Mouse (Mus musculus): ENCODE measurements around the gene Sprr2k. TPM values are rescaled to one million over a fixed set of nuclear protein-coding genes. Genes with fewer than 3 reads are reported as not detected.
"Not testable (repeated sequence)": the region's sequence is repeated elsewhere in the genome, so short reads cannot be mapped to it uniquely, and the experiment has no call there.

Sprr2k gene
- polyA plus RNA-seq, 1 experiment from 2014 or later, result not detected

DNA sequence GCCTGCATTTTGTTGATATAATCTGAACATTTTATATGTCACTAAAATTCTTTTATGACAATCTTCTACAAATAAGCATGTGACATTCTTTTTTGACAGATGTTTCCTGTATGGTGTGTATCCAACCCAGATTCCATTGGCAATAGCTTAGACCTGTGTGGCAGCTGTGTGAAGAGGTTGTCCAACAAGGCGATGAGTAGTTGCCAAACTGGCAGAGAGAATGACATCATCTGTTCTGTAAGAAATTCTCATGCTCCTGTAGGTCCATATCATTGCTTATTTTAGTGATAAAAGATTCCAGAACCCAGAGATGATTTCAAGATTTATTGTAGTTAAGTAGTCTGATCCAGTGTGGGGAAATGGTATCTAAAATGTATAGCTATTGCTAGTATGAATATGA is 34.2 kb downstream of the Sprr2k start:
- Histone ChIP-seq H3K4me3 (ENCODE audit: low read length) (no peak overlapping the region), H3K9ac (ENCODE audit: low read depth, low read length) (no peak overlapping the region), H3K4me1 (ENCODE audit: control insufficient read depth, insufficient read depth, low read length) (no peaks in the 10 kb centered on the region), H3K27me3 (replicated peaks; ENCODE audit: control insufficient read depth, insufficient read depth, low read length) (no peaks in the 10 kb centered on the region), H3K4me2 (ENCODE audit: low read depth, low read length) (no peak overlapping the region), H3K36me3 (ENCODE audit: control insufficient read depth, insufficient read depth, low read length) (no peaks in the 10 kb centered on the region), H3K9me3 (ENCODE audit: control insufficient read depth, low read length) (no peaks in the 10 kb centered on the region), H3K27ac (ENCODE audit: low read length) (no peak overlapping the region)
- WGBS, result 76% methylated on average over 1 of the region's 1 CpGs
- ATAC-seq, result no peak

DNA sequence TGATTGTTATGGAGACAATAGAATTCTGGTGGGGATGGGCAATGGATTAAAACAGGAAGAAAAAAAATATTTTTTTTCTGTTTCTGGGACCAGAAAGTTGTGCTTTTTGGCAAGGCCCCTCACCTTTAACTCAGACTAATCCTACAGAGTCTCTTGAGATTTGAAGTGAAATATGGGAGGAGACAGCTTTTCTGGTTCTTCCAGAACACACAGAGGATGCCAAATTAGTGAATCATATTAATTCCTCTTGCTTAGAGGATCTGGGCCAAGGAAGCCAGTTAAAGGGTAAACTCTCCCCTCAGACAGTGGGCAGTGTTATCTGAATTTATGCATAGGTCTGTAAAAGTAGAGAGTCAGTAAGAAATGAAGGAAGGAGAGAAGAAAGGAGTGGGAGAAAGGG is 35.0 kb downstream of the Sprr2k start:
- Histone ChIP-seq H3K36me3 (ENCODE audit: control insufficient read depth, insufficient read depth, low read length) (no peaks in the 10 kb centered on the region), H3K27ac (ENCODE audit: low read length) (no peak overlapping the region), H3K9ac (ENCODE audit: low read depth, low read length) (no peak overlapping the region), H3K4me3 (ENCODE audit: low read length) (no peak overlapping the region), H3K9me3 (ENCODE audit: control insufficient read depth, low read length) (no peaks in the 10 kb centered on the region), H3K27me3 (replicated peaks; ENCODE audit: control insufficient read depth, insufficient read depth, low read length) (no peaks in the 10 kb centered on the region), H3K4me1 (ENCODE audit: control insufficient read depth, insufficient read depth, low read length) (no peaks in the 10 kb centered on the region), H3K4me2 (ENCODE audit: low read depth, low read length) (no peak overlapping the region)
- ATAC-seq, result no peak

DNA sequence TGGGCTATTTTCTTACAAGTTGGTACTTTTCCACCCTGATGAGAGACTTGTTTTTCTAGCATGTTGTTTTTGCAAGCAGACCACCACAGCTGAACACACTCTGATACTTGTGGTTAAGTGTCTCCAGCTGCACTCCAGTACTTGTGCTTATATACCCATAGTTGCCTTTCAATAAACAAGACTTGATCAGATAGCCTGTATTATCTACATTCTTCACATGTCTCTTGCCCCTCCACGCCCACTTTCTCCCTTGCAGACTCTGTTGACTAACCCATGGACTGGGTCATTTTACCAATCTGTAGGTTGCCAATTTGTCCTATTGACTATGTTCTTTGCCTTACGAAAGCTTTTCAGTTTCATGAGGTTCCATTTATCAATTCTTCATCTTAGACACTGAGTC is 37.7 kb downstream of the Sprr2k start:
- no peak for ATAC-seq
- Histone ChIP-seq H3K36me3 (ENCODE audit: control insufficient read depth, insufficient read depth, low read length) (no peaks in the 10 kb centered on the region), H3K9ac (ENCODE audit: low read depth, low read length) (no peak overlapping the region), H3K4me3 (ENCODE audit: low read length) (no peak overlapping the region), H3K4me2 (ENCODE audit: low read depth, low read length) (no peak overlapping the region), H3K27ac (ENCODE audit: low read length) (no peak overlapping the region), H3K27me3 (replicated peaks; ENCODE audit: control insufficient read depth, insufficient read depth, low read length) (no peaks in the 10 kb centered on the region), H3K4me1 (ENCODE audit: control insufficient read depth, insufficient read depth, low read length) (no peaks in the 10 kb centered on the region), H3K9me3 (ENCODE audit: control insufficient read depth, low read length) (no peaks in the 10 kb centered on the region)
- 82% methylated on average over 2 of the region's 2 CpGs for WGBS

DNA sequence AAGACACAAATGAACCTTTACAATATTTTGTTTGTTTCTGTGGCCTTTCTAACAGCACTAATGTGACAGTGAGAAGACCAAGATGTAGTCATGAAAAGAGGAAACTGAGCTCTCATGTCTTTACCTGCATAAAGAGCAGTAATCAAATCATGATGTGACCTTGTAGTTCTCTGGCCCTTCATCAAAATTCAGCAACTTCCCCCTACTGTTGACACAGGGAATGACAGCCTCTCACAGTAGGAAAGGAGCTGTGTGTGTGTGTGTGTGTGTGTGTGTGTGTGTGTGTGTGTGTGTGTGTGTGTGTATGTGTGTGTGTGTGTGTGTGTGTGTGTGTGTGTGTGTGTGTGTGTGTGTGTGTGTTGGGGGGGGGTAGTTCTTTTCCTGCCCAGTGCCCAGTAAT is 48.9 kb downstream of the Sprr2k start:
- not testable (repeated sequence) for H3K9me3 ChIP-seq (ENCODE audit: control insufficient read depth, low read length); H3K27ac ChIP-seq (ENCODE audit: low read length); H3K4me1 ChIP-seq (ENCODE audit: control insufficient read depth, insufficient read depth, low read length); H3K27me3 ChIP-seq (replicated peaks; ENCODE audit: control insufficient read depth, insufficient read depth, low read length); ATAC-seq; H3K4me2 ChIP-seq (ENCODE audit: low read depth, low read length); H3K4me3 ChIP-seq (ENCODE audit: low read length); H3K9ac ChIP-seq (ENCODE audit: low read depth, low read length); H3K36me3 ChIP-seq (ENCODE audit: control insufficient read depth, insufficient read depth, low read length)

Other genes starting within 250 kb of the Sprr2k start
- 3.6 and 4.3 TPM in 2 replicates for gene Sprr2a1, start 216.8 kb upstream of the Sprr2k start, polyA plus RNA-seq (2015; fragmentation: Nextera tagmentation; extraction: Ambion mirVana)
- 161 and 190 TPM in 2 replicates for gene Sprr2a2, start 216.7 kb upstream of the Sprr2k start, polyA plus RNA-seq (2015; fragmentation: Nextera tagmentation; extraction: Ambion mirVana)
- 15.2 and 18.4 TPM in 2 replicates for gene Sprr2a3, start 147.2 kb upstream of the Sprr2k start, polyA plus RNA-seq (2015; fragmentation: Nextera tagmentation; extraction: Ambion mirVana)
- gene Sprr2b, start 116.0 kb upstream of the Sprr2k start, polyA plus RNA-seq (2015; fragmentation: Nextera tagmentation; extraction: Ambion mirVana), result not detected in 2 replicates
- not detected in 2 replicates for gene Sprr2d, start 93.4 kb upstream of the Sprr2k start, polyA plus RNA-seq (2015; fragmentation: Nextera tagmentation; extraction: Ambion mirVana)
- gene Sprr2e, start 80.4 kb upstream of the Sprr2k start, polyA plus RNA-seq (2015; fragmentation: Nextera tagmentation; extraction: Ambion mirVana), result not detected in 2 replicates
- gene Sprr2f, start 67.4 kb upstream of the Sprr2k start, polyA plus RNA-seq (2015; fragmentation: Nextera tagmentation; extraction: Ambion mirVana), result not detected in 2 replicates
- gene Sprr2h, start 46.9 kb upstream of the Sprr2k start, polyA plus RNA-seq (2015; fragmentation: Nextera tagmentation; extraction: Ambion mirVana), result not detected in 2 replicates
- gene Sprr2i, start 24.6 kb upstream of the Sprr2k start, polyA plus RNA-seq (2015; fragmentation: Nextera tagmentation; extraction: Ambion mirVana), result not detected in 2 replicates
- not detected in 2 replicates for gene Sprr2j-ps, start 14.5 kb upstream of the Sprr2k start, polyA plus RNA-seq (2015; fragmentation: Nextera tagmentation; extraction: Ambion mirVana)
- 5.4 and 6.0 TPM in 2 replicates for gene Gm9774, start 3.2 kb upstream of the Sprr2k start, polyA plus RNA-seq (2015; fragmentation: Nextera tagmentation; extraction: Ambion mirVana)
- 0.22 TPM in 1 of 2 replicates, not detected in the other for gene Sprr1b, start 6.2 kb downstream of the Sprr2k start, polyA plus RNA-seq (2015; fragmentation: Nextera tagmentation; extraction: Ambion mirVana)
- gene Sprr3, start 26.1 kb downstream of the Sprr2k start, polyA plus RNA-seq (2015; fragmentation: Nextera tagmentation; extraction: Ambion mirVana), result not detected in 2 replicates
- 0.34 and 1.0 TPM in 2 replicates for gene Sprr1a, start 53.3 kb downstream of the Sprr2k start, polyA plus RNA-seq (2015; fragmentation: Nextera tagmentation; extraction: Ambion mirVana)
- not detected in 2 replicates for gene Sprr4, start 67.9 kb downstream of the Sprr2k start, polyA plus RNA-seq (2015; fragmentation: Nextera tagmentation; extraction: Ambion mirVana)
- gene 2310046K23Rik, start 101.9 kb downstream of the Sprr2k start, polyA plus RNA-seq (2015; fragmentation: Nextera tagmentation; extraction: Ambion mirVana), result not detected in 2 replicates
- 0.13 TPM in 1 of 2 replicates, not detected in the other for gene Ivl, start 141.2 kb downstream of the Sprr2k start, polyA plus RNA-seq (2015; fragmentation: Nextera tagmentation; extraction: Ambion mirVana)
- gene Smcp, start 156.4 kb downstream of the Sprr2k start, polyA plus RNA-seq (2015; fragmentation: Nextera tagmentation; extraction: Ambion mirVana), result 10.9 and 18.8 TPM in 2 replicates
- gene 2210017I01Rik, start 174.9 kb downstream of the Sprr2k start, polyA plus RNA-seq (2015; fragmentation: Nextera tagmentation; extraction: Ambion mirVana), result not detected in 2 replicates
- gene Lce6a, start 189.1 kb downstream of the Sprr2k start, polyA plus RNA-seq (2015; fragmentation: Nextera tagmentation; extraction: Ambion mirVana), result not detected in 2 replicates
- not detected in 2 replicates for gene Lce1a1, start 215.7 kb downstream of the Sprr2k start, polyA plus RNA-seq (2015; fragmentation: Nextera tagmentation; extraction: Ambion mirVana)
- not detected in 2 replicates for gene Lce1b, start 224.3 kb downstream of the Sprr2k start, polyA plus RNA-seq (2015; fragmentation: Nextera tagmentation; extraction: Ambion mirVana)
- not detected in 2 replicates for gene Lce1a2, start 237.7 kb downstream of the Sprr2k start, polyA plus RNA-seq (2015; fragmentation: Nextera tagmentation; extraction: Ambion mirVana)
- not detected in 2 replicates for gene Lce1c, start 246.7 kb downstream of the Sprr2k start, polyA plus RNA-seq (2015; fragmentation: Nextera tagmentation; extraction: Ambion mirVana)